Mouse (Mus musculus): Measurements from ENCODE around the gene Myo5c.

GRCm38 (mm10) chr9:75287636-75288035 is 55.8 kb downstream of the Myo5c start:
- TF ChIP-seq CTCF (IDR thresholded peaks at IDR 0.05; ENCODE audit: insufficient read depth, low read length) (no peak), POLR2A (IDR thresholded peaks at IDR 0.05; ENCODE audit: borderline replicate concordance, extremely low read depth, low read depth, low read length) (no peak)
